Comparison of ENCODE assay signal across 13 mouse cellular contexts in genomic region chr2:91324346-91324745, GRCm38 (mm10). TPM values are rescaled to one million over a fixed set of nuclear protein-coding genes. Genes with fewer than 3 reads are reported as not detected.
DNase-seq lines count a peak whose midpoint lies in the region; ATAC-seq and TF ChIP-seq lines count a peak whose summit lies in the region.
"Had no signal": no experiment of that assay in that cellular context is flagged by ENCODE, and none has a peak within 500 bp of the region (broad histone marks: within the 10 kb centered on the region; RNA-seq: fewer than 3 reads in every experiment).

No protein-coding gene starts in this region.

- 81% methylated on average over 1 of the region's 1 CpGs for WGBS in lung, embryonic 14.5 days
- 77% methylated on average over 1 of the region's 1 CpGs for WGBS in lung, adult 2 months
- 44% methylated on average over 1 of the region's 1 CpGs for WGBS in hindbrain, embryonic 16.5 days
- WGBS in midbrain, postnatal 0 days = 23% methylated on average over 1 of the region's 1 CpGs
- 53% methylated on average over 1 of the region's 1 CpGs for WGBS in cerebellum, adult 2 months

- no peak overlapping the region for H3K9ac ChIP-seq in lung, embryonic 14.5 days
- H3K9ac ChIP-seq in hindbrain, embryonic 16.5 days (ENCODE audit: low read depth, low read length) = no peak overlapping the region
- no peak overlapping the region for H3K9ac ChIP-seq in midbrain, postnatal 0 days (replicated peaks; ENCODE audit: low read length, poor library complexity, severe bottlenecking)
- H3K9ac ChIP-seq: embryonic facial prominence, embryonic 13.5 days; intestine, embryonic 15.5 days had no signal

- no peak for DNase-seq in frontal cortex, postnatal 25 days (ENCODE audit: low spot score in 2 of 2)
- DNase-seq in lung, embryonic 14.5 days = no peak
- DNase-seq in lung, adult 2 months = no peak
- no peak for DNase-seq in midbrain, postnatal 0 days (ENCODE audit: low spot score)
- no peak for DNase-seq in cerebellum, postnatal 4 days (ENCODE audit: low spot score in 2 of 2)
- no peak for DNase-seq in cerebellum, adult 2 months
- DNase-seq: cerebellum, adult 8-10 months; spleen, adult 18-20 months had no signal

- no peak overlapping the region for H3K4me3 ChIP-seq in lung, embryonic 14.5 days (ENCODE audit: low read depth, low read length)
- H3K4me3 ChIP-seq in lung, adult 2 months (replicated peaks; ENCODE audit: extremely low read depth, low read depth, low read length) = no peak overlapping the region
- H3K4me3 ChIP-seq in hindbrain, embryonic 16.5 days (ENCODE audit: low read length) = no peak overlapping the region
- H3K4me3 ChIP-seq in midbrain, postnatal 0 days (ENCODE audit: low read depth, low read length) = no peak overlapping the region
- no peak overlapping the region for H3K4me3 ChIP-seq in cerebellum, adult 2 months (replicated peaks; ENCODE audit: insufficient read depth, low read depth, low read length)
- H3K4me3 ChIP-seq: embryonic facial prominence, embryonic 13.5 days; intestine, embryonic 15.5 days; myocyte had no signal

- no peaks in the 10 kb centered on the region for H3K27me3 ChIP-seq in lung, embryonic 14.5 days (ENCODE audit: insufficient read depth, low read length)
- no peaks in the 10 kb centered on the region for H3K27me3 ChIP-seq in hindbrain, embryonic 16.5 days (replicated peaks; ENCODE audit: control insufficient read depth, insufficient read depth, low read length)
- H3K27me3 ChIP-seq in midbrain, postnatal 0 days (ENCODE audit: insufficient read depth, low read length) = no peaks in the 10 kb centered on the region
- H3K27me3 ChIP-seq in cerebellum, adult 2 months (ENCODE audit: control insufficient read depth, insufficient read depth, low read length) = no peaks in the 10 kb centered on the region
- H3K27me3 ChIP-seq: embryonic facial prominence, embryonic 13.5 days; intestine, embryonic 15.5 days had no signal

- no peaks in the 10 kb centered on the region for H3K36me3 ChIP-seq in lung, embryonic 14.5 days (ENCODE audit: insufficient read depth)
- H3K36me3 ChIP-seq in hindbrain, embryonic 16.5 days (ENCODE audit: control insufficient read depth, insufficient read depth, low read length) = no peaks in the 10 kb centered on the region
- no peaks in the 10 kb centered on the region for H3K36me3 ChIP-seq in midbrain, postnatal 0 days (ENCODE audit: insufficient read depth, low read length)
- H3K36me3 ChIP-seq: embryonic facial prominence, embryonic 13.5 days; intestine, embryonic 15.5 days had no signal

- TF ChIP-seq CTCF in lung, embryonic 14.5 days (IDR thresholded peaks at IDR 0.05; ENCODE audit: low read depth) = no peak
- TF ChIP-seq CTCF in lung, adult 2 months (IDR thresholded peaks at IDR 0.05; ENCODE audit: insufficient read depth, low read length) = no peak
- TF ChIP-seq CTCF in midbrain, postnatal 0 days (IDR thresholded peaks at IDR 0.05) = no peak
- TF ChIP-seq CTCF in cerebellum, adult 2 months (IDR thresholded peaks at IDR 0.05; ENCODE audit: borderline replicate concordance, insufficient read depth, low read depth, low read length) = no peak

- ATAC-seq in frontal cortex, adult (ENCODE audit: low TSS enrichment) = peak; percentile 53
- ATAC-seq in lung, embryonic 14.5 days (ENCODE audit: insufficient read depth) = no peak
- ATAC-seq in hindbrain, embryonic 16.5 days = no peak
- no peak for ATAC-seq in midbrain, postnatal 0 days (ENCODE audit: low FRiP score)
- ATAC-seq: intestine, embryonic 15.5 days had no signal

- 0 out of 2 replicates have a peak, but pooled peaks cover 4% of the 10 kb centered on the region for H3K4me1 ChIP-seq in lung, embryonic 14.5 days (ENCODE audit: insufficient read depth)
- peaks cover 15% of the 10 kb centered on the region for H3K4me1 ChIP-seq in lung, adult 2 months (ENCODE audit: control insufficient read depth, insufficient read depth, low read length)
- H3K4me1 ChIP-seq in hindbrain, embryonic 16.5 days (ENCODE audit: control insufficient read depth, insufficient read depth, low read depth, low read length) = peaks cover 26% of the 10 kb centered on the region
- 0 out of 2 replicates have a peak, but pooled peaks cover 4% of the 10 kb centered on the region for H3K4me1 ChIP-seq in midbrain, postnatal 0 days (ENCODE audit: insufficient read depth, low read length)
- peaks cover 18% of the 10 kb centered on the region for H3K4me1 ChIP-seq in cerebellum, adult 2 months (ENCODE audit: control insufficient read depth, insufficient read depth, low read length)

- no peak overlapping the region for H3K4me2 ChIP-seq in lung, embryonic 14.5 days
- H3K4me2 ChIP-seq in hindbrain, embryonic 16.5 days (ENCODE audit: low read length) = no peak overlapping the region
- H3K4me2 ChIP-seq in midbrain, postnatal 0 days (ENCODE audit: low read depth, low read length, poor library complexity, severe bottlenecking) = no peak overlapping the region
- H3K4me2 ChIP-seq: embryonic facial prominence, embryonic 13.5 days; intestine, embryonic 15.5 days had no signal

- no peaks in the 10 kb centered on the region for H3K9me3 ChIP-seq in lung, embryonic 14.5 days (ENCODE audit: low read depth, low read length)
- H3K9me3 ChIP-seq in hindbrain, embryonic 16.5 days (ENCODE audit: control insufficient read depth, low read length) = no peaks in the 10 kb centered on the region
- no peaks in the 10 kb centered on the region for H3K9me3 ChIP-seq in midbrain, postnatal 0 days (ENCODE audit: low read length)
- H3K9me3 ChIP-seq: embryonic facial prominence, embryonic 13.5 days; intestine, embryonic 15.5 days had no signal

- no peak for TF ChIP-seq POLR2A in lung, adult 2 months (IDR thresholded peaks at IDR 0.05; ENCODE audit: borderline replicate concordance, extremely low read depth, low read depth, low read length)
- TF ChIP-seq POLR2A in cerebellum, adult 2 months (IDR thresholded peaks at IDR 0.05; ENCODE audit: borderline replicate concordance, insufficient read depth, low read length) = no peak

- 0 out of 2 replicates have a peak overlapping the region, but pooled peaks have one; percentile 24 for H3K27ac ChIP-seq in lung, embryonic 14.5 days (ENCODE audit: low read depth)
- H3K27ac ChIP-seq in hindbrain, embryonic 16.5 days (ENCODE audit: low read depth, low read length) = peak overlapping the region; percentile 59
- H3K27ac ChIP-seq in midbrain, postnatal 0 days (ENCODE audit: low read depth, low read length) = peak overlapping the region; percentile 77
- H3K27ac ChIP-seq in cerebellum, adult 2 months (ENCODE audit: insufficient read depth, low read length) = no peak overlapping the region
- H3K27ac ChIP-seq: embryonic facial prominence, embryonic 13.5 days; intestine, embryonic 15.5 days had no signal

RNA-seq across cellular contexts. Expression of gene Arfgap2, which starts 59.6 kb away (rescaled TPM):
- polyA plus RNA-seq in lung, embryonic 14.5 days (2014; fragmentation: Nextera tagmentation; extraction: Ambion mirVana) = 81.1 and 81.2 TPM in 2 replicates
- 29.1 and 44.4 TPM in 2 replicates for polyA plus RNA-seq in lung, adult 2 months (2012; rRNA removed)
- 61.2 and 67.7 TPM in 2 replicates for polyA plus RNA-seq in hindbrain, embryonic 16.5 days (2015; fragmentation: Nextera tagmentation; extraction: Ambion mirVana)
- total RNA-seq in midbrain, postnatal 0 days (2014; rRNA removed) = 47.7 and 51.1 TPM in 2 replicates
- polyA plus RNA-seq in midbrain, postnatal 0 days (2015; fragmentation: Nextera tagmentation; extraction: Ambion mirVana) = 53.0 and 56.8 TPM in 2 replicates
- polyA plus RNA-seq in cerebellum, adult 2 months (2012; rRNA removed) = 51.9 and 54.1 TPM in 2 replicates
